Mouse (Mus musculus) bone marrow, adult 2 months (tissue): ENCODE measurements around the gene Gtf2f1.

Source experiments
- CTCF ChIP-seq: fragments of 200-500 bp; IDR thresholded peaks from 2 replicates; pipeline ENCODE4 v1.5.1; 2011; ENCODE audit warnings: low read length, control low read depth; ENCODE audit not compliant: control insufficient read depth, insufficient read depth
- POLR2A ChIP-seq: fragments of 200-500 bp; IDR thresholded peaks from 2 replicates; pipeline ENCODE4 v1.6.1; 2011; ENCODE audit warnings: low read depth, mild to moderate bottlenecking, control low read depth, low read length, borderline replicate concordance; ENCODE audit not compliant: control insufficient read depth

- no peak for TF ChIP-seq CTCF
- TF ChIP-seq POLR2A = no peak
Measured at GRCm38 (mm10) chr17:57020960-57021359, 9.9 kb upstream of the Gtf2f1 start.
